Mouse (Mus musculus) left cerebral cortex, adult 11 months (tissue): Measurements from ENCODE around the gene Serpina3j.
A peak's percentile ranks its signal among the peaks of the same experiment; 100 is the strongest.
"Not testable (repeated sequence)": the region's sequence is repeated elsewhere in the genome, so short reads cannot be mapped to it uniquely, and the experiment has no call there.

Experiments
- DNase-seq: peaks from one replicate; pipeline ENCODE4 v3.0.0; 2022; ENCODE audit warnings: low spot score

Gene Serpina3j

DNA sequence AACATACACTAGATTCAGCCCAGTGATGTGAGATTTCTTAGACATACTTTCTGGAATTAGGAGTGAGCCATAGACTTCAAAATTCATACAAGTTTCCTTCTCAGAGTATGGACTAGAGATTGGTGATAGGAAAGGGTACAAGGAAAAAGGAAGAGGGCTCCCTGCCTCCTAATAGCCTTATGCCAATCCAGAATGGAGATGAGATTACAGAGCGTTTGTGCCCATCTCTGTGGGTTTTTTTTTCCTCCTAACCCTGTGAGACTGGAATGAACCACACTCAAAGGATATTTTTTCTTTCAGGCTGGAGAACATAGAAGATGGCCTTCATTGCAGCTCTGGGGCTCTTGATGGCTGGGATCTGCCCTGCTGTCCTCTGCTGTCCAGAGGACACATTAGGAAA is at the start of gene Serpina3j:
TSS of gene Serpina3j (plus strand) at position 301 of the 400 bp plus-strand sequence.
- no peak for DNase-seq

DNA sequence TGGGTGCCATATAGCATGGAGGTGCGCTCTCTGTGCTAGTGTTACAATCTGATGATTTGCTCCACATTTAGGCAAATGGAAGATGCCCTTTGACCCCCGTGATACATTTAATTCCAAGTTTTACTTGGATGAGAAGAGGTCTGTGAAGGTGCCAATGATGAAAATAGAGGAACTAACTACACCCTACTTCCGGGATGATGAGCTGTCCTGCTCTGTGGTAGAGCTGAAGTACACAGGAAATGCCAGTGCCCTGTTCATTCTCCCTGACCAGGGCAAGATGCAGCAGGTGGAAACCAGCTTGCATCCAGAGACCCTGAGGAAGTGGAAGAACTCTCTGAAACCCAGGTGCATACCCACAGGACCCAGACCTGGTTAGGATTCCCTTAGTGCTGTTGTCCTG is 48.0 kb upstream of the Serpina3j start:
- DNase-seq: no peak

DNA sequence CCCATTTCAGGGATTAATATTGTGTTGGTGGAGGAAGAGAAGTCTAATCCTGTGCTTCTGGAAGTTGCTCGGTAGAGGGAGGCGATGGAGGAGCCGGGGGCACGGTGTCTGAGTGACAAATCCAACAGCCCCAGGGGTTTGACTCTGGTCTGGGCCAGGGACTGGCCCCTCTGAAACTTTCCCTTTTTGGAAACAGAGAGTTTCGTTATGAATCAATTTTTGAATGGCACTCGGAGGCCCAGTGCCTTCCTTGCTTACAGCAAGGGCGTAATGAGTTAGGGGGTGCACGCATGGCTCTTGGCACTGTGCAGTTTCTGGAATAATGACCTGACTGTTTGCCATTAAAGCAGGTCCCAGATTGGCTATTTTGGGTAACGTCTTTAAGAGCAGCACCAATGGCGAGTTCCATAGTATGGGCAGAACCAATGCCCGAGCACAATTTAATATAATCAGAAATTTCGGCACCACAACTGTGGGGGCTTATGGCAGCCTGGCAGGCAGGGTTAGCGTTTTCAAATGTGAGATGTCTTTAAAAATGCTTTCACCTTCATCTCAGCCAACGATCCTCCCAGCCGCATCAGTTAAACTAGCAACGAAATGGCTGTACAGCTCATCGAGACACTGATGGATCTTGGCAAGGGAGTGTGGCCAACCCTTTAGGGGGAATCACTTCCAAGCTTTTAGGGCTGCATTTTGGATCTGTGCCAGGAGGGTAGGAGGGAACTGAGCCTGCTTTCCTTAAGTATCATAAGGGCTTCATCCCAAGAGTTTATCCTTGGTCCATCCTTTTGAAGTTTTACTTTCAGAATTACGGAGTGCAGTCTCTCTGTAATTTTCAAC is 35.9 kb upstream of the Serpina3j start:
- DNase-seq: no peak

DNA sequence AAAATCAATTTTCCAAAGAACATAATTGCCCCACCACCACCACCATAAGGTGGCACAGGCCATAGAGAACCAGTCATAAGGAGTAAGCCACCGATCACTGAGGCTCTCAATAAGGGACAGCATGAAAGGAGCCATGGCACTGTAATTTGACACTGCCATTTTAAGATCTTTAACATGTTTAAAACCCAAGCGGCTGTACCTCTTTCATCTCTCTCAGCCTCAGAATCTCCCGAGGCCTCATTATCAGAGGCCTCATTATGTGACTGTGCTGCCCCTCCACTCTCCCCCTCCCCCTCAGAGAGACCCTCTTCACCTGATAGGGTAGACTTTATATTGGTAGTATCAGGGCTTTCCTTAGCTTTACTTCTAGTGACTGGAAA is 35.3 kb upstream of the Serpina3j start:
- no peak for DNase-seq

DNA sequence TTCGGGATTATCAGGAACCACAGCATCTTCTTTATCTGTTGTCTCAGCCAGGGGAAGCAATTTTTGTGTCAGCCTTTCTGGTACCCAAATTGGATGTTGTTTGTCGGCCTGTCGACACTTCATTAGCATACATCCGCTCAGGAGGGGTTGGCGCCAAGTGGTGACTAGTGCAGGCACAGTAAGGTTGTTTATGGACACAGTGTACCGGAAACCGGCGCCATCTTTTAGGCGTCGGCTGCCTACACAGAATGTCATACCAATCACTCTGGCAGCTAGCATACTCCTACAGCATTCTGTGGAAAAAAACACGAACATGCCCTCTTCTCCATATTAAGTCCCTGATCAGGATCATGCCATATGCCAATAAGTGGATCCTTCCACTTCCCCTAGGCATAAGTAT is 31.0 kb upstream of the Serpina3j start:
- DNase-seq: no peak

DNA sequence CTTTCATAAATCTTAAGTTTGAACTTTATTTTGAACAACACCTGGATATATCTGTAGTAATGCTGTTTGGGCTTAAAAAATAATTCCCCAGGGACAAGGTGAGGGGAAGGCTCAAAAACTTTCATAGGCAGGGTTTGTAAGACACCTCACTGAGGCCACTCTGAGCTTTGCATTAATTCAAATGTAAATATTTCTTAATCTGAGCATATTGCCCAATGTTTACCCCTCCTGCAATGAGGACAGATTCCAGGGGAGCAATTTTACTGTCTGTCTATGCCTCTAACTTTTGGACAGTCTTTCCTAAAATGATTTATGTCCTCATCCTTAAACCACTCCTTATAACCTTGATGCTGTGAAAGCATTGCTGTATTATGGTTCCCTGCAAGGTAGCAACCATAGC is 26.0 kb upstream of the Serpina3j start:
- DNase-seq: no peak

DNA sequence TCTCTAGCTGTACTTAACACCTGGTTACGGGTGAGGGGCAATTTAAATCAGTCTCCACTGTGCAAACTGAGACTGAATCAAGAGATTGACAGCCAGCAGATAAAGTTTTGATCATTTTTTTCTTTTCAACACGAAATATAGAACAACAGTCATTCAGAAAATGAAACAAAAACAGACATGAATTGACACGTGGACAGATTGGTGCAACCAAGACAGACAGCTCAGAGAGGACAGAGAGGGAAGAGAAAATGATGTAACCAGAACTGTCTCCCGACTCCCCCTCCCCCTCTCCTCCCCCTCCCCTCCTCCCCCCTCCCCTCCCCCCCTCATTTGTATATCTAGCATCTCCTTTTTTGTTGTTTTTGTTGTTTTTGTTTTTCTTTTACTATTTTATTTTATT is 24.5 kb upstream of the Serpina3j start:
- DNase-seq: no peak

DNA sequence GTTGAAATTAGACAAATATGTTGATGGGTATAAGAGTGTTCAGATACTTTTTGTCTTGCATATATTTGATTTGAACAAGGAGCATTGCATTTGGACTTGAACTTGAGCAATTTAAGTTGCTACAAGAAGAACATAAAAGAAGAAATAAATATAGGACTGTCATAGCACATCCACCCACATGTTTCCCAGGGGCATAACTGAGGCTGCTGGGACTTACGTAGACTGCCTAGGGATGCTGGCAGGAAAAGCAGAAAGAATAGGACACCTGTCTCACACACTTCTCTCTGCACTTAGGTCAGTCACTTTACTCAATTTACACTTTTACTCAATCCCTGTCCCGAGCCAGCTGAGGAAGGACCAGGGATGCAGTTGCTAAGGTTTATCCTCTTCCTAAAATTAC is 20.4 kb upstream of the Serpina3j start:
- no peak for DNase-seq

DNA sequence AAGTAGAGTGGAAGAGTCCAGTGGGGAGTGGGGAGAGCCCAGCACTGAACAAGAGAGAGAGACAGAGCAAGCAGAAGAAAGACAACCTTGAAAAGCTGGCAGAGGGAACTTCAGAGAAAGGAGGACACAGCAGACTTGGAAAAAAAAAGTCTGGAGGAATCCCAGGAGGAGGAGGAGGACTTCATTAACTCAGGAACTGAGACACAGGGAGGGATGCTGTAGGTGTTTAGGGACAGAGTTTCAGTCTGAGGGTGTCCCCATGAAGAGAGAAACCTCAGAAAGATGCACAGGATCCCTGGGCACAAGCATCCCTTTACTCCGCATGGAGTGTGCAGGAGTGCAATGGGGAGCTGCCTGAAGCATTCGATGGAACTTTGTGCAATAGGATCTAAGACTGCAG is 16.3 kb upstream of the Serpina3j start:
- no peak for DNase-seq

DNA sequence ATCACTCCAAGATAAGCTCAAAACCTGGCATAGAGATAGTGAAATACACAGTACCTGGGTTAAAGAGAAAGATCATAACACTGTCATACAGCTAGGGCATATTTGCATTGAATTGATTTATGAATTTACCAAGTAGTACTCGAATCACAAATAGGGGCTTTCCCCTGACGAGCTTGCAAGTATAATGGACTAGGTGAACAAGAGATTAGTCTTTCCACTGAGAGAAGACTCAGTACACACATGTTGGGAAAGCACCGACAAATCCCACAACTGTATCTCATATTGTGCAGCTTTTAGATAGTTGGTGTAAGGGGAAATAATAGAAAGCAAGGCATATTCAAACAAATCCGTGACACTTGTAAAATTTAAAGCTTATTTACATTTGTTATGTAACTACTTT is 8.4 kb upstream of the Serpina3j start:
- no peak for DNase-seq

DNA sequence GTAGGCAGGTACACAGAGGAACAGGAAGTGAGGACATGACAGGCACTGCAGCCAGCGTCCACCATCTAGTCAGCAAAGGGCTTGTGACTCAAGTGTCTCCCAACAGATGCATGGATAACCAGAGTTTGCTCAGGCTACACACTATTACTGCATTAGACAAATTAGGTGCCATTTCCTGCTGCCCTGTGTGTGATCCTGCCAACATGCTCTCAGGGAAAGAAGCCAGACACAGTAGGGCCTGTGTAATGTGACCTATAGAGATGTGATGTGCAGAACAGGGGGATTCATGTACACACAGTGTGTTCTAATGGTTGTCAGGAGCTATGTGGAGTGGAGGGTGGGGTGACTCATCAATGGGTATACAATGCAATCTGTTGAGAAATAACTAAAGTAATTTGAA is 8.1 kb downstream of the Serpina3j start:
- DNase-seq: no peak

DNA sequence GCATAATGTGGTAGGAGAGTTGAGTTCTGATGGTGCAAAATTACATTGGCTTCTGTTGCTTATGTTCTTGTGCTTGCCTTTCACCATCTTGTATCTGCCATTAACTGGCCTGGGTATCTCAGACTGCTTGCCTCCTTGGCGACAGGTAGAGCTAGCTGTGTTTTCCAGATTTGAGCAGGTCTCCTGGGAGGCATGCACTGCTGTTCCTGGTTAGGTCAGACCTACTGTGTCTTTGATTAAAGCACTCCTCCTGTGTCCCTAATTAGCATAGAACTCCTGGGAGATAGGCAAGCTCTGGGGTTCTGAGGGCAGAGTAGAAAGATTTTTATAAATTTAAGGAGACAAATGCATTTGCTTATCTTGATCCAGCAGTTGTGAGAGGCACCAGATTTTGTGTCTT is 17.3 kb downstream of the Serpina3j start:
- no peak for DNase-seq

DNA sequence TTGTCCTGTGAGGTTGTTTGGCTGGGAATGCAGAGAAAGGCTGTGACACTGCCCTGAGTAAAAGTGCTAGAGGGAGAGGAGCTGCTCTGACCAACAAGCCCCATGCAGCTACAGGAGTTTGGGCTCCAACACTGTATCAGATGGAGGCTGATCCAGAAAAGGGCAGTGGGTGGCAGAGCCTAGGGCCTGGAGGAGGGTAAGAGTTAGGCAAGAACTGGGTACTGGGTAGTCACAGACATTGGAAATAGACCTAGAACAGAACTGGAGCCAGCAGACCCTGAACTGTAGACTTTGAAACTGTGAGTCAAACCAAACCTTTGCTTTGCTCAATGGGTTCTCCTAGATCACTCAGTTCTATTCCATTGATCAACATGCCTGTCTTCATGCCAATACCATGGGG is 22.5 kb downstream of the Serpina3j start:
- DNase-seq: not testable (repeated sequence)

DNA sequence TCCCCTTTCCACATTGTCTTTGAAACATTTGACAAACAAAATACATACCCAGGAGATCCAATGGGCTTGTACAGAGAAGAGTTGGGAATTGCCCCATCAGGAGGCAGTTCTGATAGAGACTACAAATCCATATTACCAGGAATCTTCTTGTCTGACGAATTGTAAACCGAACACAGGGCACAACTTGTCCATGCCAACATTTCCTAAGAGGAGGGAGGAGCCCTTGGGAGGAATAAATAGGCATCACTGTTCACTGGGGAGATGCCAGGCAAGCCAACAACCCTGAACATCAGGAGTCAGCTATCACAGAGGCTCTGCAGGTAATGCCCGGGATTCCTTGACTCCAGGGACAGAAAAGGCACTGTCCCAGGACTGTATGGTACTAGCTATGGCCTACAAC is 23.9 kb downstream of the Serpina3j start, which contains the start of the genes Serpina3k and Serpina3m:
TSS of gene Serpina3k (plus strand) at position 261 of the 400 bp plus-strand sequence.
TSS of gene Serpina3m (plus strand) at position 261 of the 400 bp plus-strand sequence.
- not testable (repeated sequence) for DNase-seq

DNA sequence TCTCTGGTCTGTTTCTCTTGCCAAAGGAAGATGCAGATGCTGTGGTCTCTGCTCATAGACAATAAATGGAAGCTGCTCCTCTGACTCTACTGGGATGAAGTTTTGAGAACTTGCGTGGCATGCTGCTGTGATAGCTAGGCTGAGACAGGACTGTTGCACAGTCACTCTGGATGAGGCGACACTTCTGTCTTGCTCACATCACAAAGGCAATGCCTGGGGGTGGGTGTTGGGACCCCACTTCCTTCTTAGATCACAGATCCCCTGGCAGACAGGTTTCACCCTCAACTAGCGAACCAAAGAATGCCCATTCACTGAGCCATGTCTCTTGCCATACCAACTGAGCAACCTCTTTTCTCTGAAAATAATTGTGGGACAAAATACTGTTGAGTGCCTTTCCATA is 24.4 kb downstream of the Serpina3j start:
- no peak for DNase-seq

DNA sequence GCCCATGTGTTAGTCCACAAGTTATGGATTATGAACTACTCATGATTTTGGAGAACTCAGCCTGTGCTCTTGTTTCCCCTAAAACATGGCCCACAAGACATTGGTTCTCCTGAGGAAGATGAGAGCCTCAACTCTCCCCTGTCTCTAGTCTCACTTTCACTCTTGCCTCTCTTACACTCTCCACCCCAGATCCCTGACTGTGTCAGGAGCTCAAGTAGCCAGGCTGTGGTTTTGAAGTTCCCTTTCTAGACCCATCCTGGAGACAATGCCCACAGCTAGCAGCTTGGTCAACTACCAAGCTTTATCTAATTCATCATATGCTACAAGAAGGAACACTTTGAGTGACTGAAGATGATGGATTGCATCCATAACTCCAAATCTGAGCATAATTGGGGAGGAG is 28.1 kb downstream of the Serpina3j start:
- DNase-seq: not testable (repeated sequence)

DNA sequence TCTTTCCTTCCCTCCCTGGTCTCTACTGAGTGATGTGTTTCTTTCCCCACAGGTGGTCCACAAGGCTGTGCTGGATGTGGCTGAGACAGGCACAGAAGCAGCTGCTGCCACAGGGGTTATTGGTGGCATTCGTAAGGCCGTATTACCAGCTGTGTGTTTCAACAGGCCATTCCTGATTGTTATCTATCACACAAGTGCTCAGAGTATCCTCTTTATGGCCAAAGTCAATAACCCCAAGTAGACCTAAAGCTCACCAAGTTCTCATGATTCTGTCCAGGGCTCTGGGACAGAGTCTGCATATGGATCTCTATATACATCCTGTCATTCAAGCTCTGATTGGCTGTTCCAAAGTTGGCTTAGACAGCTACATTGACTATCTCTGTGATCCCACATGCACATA is 30.8 kb downstream of the Serpina3j start:
- no peak for DNase-seq

DNA sequence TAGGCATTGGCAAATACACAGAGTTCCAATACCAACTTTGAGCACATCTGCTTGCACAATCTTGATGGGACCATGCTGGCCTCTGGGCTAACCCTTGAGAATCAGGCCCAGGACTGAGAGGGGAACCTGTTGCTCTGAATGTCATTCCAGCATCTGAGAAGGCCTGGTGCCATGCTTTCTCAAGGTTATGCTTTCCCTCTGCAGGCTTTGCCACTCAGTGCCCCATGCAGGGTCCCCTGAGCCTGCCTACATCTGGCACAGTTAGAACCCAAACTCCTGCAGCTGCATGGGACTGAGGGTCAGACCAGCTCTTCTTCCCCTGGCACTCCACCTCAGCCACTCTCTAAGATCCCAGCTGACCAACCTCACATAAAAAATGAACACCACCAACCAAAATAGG is 31.4 kb downstream of the Serpina3j start:
- no peak for DNase-seq

DNA sequence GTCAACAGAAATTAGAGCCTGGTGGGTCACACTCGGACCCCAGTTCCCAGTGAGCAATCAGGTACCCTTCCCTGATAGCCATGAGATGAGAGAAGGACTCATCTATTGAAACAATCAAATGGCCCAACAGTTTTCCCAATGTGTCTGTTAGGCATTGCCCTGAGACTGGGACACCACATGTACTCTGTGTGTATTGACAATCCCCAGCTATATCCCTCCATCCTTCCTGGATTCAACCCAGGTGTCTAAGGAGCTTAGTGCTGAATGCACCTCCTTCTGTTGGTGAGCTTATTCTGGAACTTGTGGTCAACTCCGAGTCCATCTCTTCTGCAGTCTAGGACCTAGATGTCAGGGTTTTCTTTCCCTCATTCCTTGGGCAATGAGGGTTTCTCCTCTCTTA is 32.7 kb downstream of the Serpina3j start:
- DNase-seq: no peak

DNA sequence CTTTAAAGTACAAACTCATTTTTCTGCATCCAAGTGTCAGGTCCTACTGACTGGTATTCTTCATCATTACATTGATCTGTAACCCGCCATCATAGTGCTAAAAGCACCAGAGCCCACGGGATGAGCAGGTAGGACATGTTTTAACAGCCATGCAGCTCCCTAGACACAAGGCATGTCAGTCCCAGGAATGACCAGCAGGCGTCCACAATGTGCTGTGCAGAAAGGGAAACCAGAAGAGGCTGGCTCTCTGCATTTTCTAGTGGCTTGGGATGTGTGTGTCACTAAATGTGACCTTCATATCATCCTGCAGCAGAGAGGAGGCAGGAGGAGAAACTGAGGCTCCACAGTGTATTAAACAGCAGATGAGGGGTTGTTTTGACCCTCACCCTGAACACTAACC is 37.5 kb downstream of the Serpina3j start:
- peak; percentile 9 for DNase-seq

DNA sequence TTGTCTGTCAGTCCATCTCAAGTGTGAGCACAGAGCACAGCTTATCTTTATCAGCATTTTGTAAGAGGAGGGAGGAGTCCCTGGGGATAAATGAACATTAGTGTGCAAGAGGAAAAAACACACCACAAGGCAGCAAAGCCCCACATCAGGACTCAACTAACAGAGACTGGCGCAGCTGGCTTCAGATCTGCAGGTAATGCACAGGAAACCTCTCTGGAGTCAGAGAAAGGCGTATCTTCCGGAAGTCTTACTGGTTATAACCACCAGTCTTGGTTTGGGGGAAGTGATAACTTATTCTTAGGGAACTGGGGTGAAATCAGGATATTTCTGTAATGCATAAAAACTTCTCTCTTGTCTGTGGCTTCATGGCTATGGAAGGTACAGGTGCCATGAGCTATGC is 41.7 kb downstream of the Serpina3j start:
- no peak for DNase-seq

DNA sequence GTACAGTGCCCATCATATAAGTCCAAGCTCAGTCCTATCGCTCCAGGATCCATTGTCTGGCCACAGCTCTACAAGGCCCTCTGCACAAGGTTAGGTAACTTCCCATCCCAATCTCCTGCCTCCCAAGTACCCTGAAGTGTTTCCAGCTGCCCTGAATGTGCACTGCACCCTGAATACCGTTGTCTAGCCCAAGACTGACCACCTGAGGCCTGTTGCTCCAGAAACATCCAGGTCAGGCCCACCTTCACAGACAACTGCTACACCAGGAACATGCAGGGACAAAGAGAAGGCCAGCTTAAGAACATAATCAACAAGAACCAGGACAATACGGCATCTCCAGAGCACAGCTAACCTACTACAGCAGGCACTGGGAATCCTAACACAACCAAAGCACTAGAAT is 55.6 kb downstream of the Serpina3j start:
- no peak for DNase-seq
